Comparison of ENCODE assay signal across 11 mouse cellular contexts in the genomic region with DNA sequence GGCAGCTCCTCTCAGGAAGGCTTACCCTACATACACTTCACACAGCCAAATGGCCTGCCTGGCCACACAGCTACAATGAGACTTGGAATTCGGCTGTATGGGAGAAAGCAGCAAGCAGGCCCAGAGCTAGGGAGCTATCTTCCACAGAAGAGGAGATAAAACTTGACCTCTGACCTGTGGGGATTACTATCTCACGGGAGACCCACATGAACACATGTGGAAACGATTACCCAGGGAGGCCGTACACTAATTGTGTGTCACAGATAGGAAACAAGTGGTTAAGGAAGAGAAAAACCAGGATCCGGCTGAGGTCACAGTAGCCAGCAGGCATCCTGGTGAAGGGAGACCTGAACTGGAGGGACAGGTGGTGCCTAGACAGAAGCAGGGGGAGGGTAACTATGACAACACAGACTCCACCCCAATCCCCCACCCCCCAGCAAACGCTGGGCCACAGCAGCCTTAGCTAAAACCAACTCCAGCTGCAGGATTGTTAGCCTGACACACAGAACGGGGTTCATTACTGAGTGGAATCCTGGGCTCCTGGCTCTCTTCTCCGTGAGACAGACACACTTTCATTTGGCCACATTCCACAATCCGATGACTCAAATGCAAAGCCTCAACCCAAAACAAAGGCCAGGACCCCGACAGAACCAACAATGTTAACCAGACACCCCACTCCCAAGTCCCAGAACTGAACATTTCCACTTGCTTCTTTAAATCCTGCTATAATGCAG. TPM values are rescaled to one million over a fixed set of nuclear protein-coding genes. Genes with fewer than 3 reads are reported as not detected.
DNase-seq lines count a peak whose midpoint lies in the region; ATAC-seq and TF ChIP-seq lines count a peak whose summit lies in the region.
"Had no signal": no experiment of that assay in that cellular context is flagged by ENCODE, and none has a peak within 500 bp of the region (broad histone marks: within the 10 kb centered on the region; RNA-seq: fewer than 3 reads in every experiment).

No protein-coding gene starts in this region.

- H3K9me3 ChIP-seq in lung, embryonic 15.5 days: no peaks in the 10 kb centered on the region
- H3K9me3 ChIP-seq: hindbrain, embryonic 15.5 days; neural tube, embryonic 13.5 days had no signal

- ATAC-seq in lung, embryonic 15.5 days (ENCODE audit: borderline replicate concordance, extremely low read depth, low FRiP score, low TSS enrichment): 0 out of 2 replicates have a peak, but pooled peaks have one; percentile 20
- 0 out of 2 replicates have a peak, but pooled peaks have one; percentile 3 for ATAC-seq in common myeloid progenitor, adult 5-6 weeks (replicated peaks; ENCODE audit: low read depth, poor library complexity, severe bottlenecking)

- no peak overlapping the region for H3K4me2 ChIP-seq in lung, embryonic 15.5 days
- H3K4me2 ChIP-seq: hindbrain, embryonic 15.5 days; neural tube, embryonic 13.5 days had no signal

- intact Hi-C loops in left cerebral cortex, postnatal 25 days (cut with DNase I): no loop called here

- DNase-seq in lung, adult 2 months: no peak
- DNase-seq in forelimb bud, embryonic 11.5 days (ENCODE audit: low read depth, low spot score): peak; percentile 71
- DNase-seq in mesoderm, embryonic 11.5 days (ENCODE audit: low read depth, low spot score): peak; percentile 83
- DNase-seq in right cerebral cortex, postnatal 14 days: no peak
- no peak for DNase-seq in left cerebral cortex, postnatal 25 days (ENCODE audit: low spot score in 2 of 2)
- DNase-seq in right cerebral cortex, postnatal 36 days (ENCODE audit: low spot score in 2 of 2): no peak
- DNase-seq: thymus, adult 2 months had no signal

- no peaks in the 10 kb centered on the region for H3K36me3 ChIP-seq in lung, embryonic 15.5 days
- H3K36me3 ChIP-seq: hindbrain, embryonic 15.5 days; neural tube, embryonic 13.5 days had no signal

- 15% methylated on average over 10 of the region's 10 CpGs for WGBS in lung, embryonic 15.5 days
- 35% methylated on average over 10 of the region's 10 CpGs for WGBS in lung, adult 2 months

- no peak for TF ChIP-seq CTCF in lung, adult 2 months (IDR thresholded peaks at IDR 0.05; ENCODE audit: insufficient read depth, low read length)

- H3K27me3 ChIP-seq in lung, embryonic 15.5 days: no peaks in the 10 kb centered on the region
- H3K27me3 ChIP-seq: hindbrain, embryonic 15.5 days had no signal

- H3K4me3 ChIP-seq in lung, embryonic 15.5 days: no peak overlapping the region
- no peak overlapping the region for H3K4me3 ChIP-seq in lung, adult 2 months (replicated peaks; ENCODE audit: extremely low read depth, low read depth, low read length)
- H3K4me3 ChIP-seq: hindbrain, embryonic 15.5 days; neural tube, embryonic 13.5 days had no signal

- no peak for TF ChIP-seq POLR2A in lung, adult 2 months (IDR thresholded peaks at IDR 0.05; ENCODE audit: borderline replicate concordance, extremely low read depth, low read depth, low read length)

- peaks cover 50% of the 10 kb centered on the region for H3K4me1 ChIP-seq in lung, embryonic 15.5 days
- peaks cover 23% of the 10 kb centered on the region for H3K4me1 ChIP-seq in lung, adult 2 months (ENCODE audit: control insufficient read depth, insufficient read depth, low read length)

- H3K27ac ChIP-seq in lung, embryonic 15.5 days: peak overlapping the region; percentile 6; the same call in 1 of the 2 replicates
- H3K27ac ChIP-seq: hindbrain, embryonic 15.5 days; neural tube, embryonic 13.5 days had no signal

- no peak overlapping the region for H3K9ac ChIP-seq in lung, embryonic 15.5 days
- H3K9ac ChIP-seq: hindbrain, embryonic 15.5 days; neural tube, embryonic 13.5 days had no signal

RNA-seq across cellular contexts. Expression of gene Ccdc88c, which starts 30.9 kb away (rescaled TPM):
- 14.3 and 17.9 TPM in 2 replicates for polyA plus RNA-seq in lung, embryonic 15.5 days (2015; fragmentation: Nextera tagmentation; extraction: Ambion mirVana)
- 19.2 and 19.7 TPM in 2 replicates for polyA plus RNA-seq in lung, adult 2 months (2012; rRNA removed)
- 62.4 and 74.6 TPM in 2 replicates for total RNA-seq in common myeloid progenitor, adult 5-6 weeks (2017)
- total RNA-seq in left cerebral cortex, postnatal 25 days (2021): 10 to 100 TPM; 21.9 to 25.5 TPM

Comparison
In these comparisons a context has a peak if more than half of its experiments do, and no peak if none do; other contexts are left out.
1. DNase-seq: peak in forelimb bud, embryonic 11.5 days (single experiment) and mesoderm, embryonic 11.5 days (single experiment); none in lung, adult 2 months (single experiment), right cerebral cortex, postnatal 14 days (single experiment), left cerebral cortex, postnatal 25 days (0 of 2) and right cerebral cortex, postnatal 36 days (0 of 2).